Mouse (Mus musculus): ENCODE measurements around the gene Atxn7. TPM values are rescaled to one million over a fixed set of nuclear protein-coding genes. Genes with fewer than 3 reads are reported as not detected.

Atxn7 gene
- polyA plus RNA-seq, 1 experiment from 2014 or later = 2.8 TPM

DNA sequence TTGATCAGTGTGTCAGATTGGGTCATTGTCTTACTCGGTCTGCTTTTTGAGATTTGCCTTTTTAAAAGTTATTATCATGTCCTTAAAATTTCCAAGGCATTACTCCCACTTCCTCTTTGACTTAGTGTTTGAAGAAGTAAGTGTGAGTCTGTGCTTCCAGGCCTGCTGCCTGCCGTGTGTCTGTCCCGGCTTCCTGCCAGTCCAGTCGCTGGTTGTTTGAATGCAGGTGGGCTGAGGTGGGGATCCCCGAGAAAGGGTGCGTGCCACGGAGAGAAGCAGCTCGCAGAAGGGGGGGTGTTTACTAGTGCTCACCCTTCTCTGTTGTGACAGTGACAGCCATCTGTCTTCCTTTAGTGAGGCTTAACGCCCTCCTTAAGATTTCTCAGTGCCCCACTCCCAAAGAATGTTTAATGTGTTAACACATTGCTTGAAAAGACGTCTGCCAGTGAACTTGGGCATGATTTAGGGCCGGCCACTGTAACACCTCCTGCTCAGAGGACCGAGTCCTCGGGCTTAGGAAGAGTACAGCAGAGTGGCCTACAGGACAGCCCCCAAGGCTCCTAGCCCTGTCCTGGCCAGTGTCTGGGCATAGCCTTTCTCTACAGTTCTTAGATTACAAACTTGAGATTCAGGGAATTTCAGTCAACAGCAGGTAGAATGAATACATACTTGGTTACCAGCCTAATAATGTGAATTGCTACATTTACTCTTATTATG is 143.1 kb downstream of the Atxn7 start:
- no peak overlapping the region for H3K4me2 ChIP-seq
- H3K9me3 ChIP-seq = no peaks in the 10 kb centered on the region
- no peaks in the 10 kb centered on the region for H3K4me1 ChIP-seq (replicated peaks)
- peaks cover 37% of the 10 kb centered on the region for H3K36me3 ChIP-seq
- 52% methylated on average over 13 of the region's 13 CpGs for WGBS
- H3K4me3 ChIP-seq = no peak overlapping the region
- H3K9ac ChIP-seq = no peak overlapping the region
- no peaks in the 10 kb centered on the region for H3K27me3 ChIP-seq
- H3K27ac ChIP-seq (replicated peaks) = no peak overlapping the region
- no peak for ATAC-seq (ENCODE audit: low read depth)

GRCm38 (mm10) chr14:14104930-14105318 is 143.7 kb downstream of the Atxn7 start:
- no peak overlapping the region for H3K4me2 ChIP-seq
- no peak overlapping the region for H3K4me3 ChIP-seq
- H3K4me1 ChIP-seq (replicated peaks) = no peaks in the 10 kb centered on the region
- ATAC-seq (ENCODE audit: low read depth) = no peak
- H3K9me3 ChIP-seq = no peaks in the 10 kb centered on the region
- no peaks in the 10 kb centered on the region for H3K27me3 ChIP-seq
- no peak overlapping the region for H3K27ac ChIP-seq (replicated peaks)
- no peak overlapping the region for H3K9ac ChIP-seq
- WGBS = 54% methylated on average over 2 of the region's 2 CpGs
- peaks cover 34% of the 10 kb centered on the region for H3K36me3 ChIP-seq

DNA sequence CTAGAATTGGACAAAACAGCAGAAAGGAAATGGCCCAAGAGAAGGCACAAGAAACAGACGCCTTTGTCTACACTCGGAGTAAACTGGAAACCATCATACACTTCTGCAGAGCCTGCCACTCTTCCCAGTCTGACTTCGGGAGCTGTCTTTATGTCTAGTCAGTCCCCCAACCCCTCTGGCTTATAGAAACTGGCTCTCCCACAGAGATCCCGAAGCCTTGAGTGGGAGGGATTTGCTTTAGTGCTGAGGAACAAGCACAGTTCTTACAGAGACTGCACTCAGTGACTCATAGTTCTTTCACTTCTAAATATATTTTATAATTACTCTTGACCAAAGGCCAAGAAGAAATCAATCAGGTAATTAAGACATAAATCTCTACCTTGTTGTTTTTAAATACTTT is 149.5 kb downstream of the Atxn7 start:
- Histone ChIP-seq H3K27ac (replicated peaks) (no peak overlapping the region), H3K9ac (no peak overlapping the region), H3K4me1 (replicated peaks) (no peaks in the 10 kb centered on the region), H3K27me3 (no peaks in the 10 kb centered on the region), H3K36me3 (peaks cover 66% of the 10 kb centered on the region), H3K4me3 (no peak overlapping the region), H3K4me2 (no peak overlapping the region), H3K9me3 (no peaks in the 10 kb centered on the region)
- no peak for ATAC-seq (ENCODE audit: low read depth)
- 84% methylated on average over 4 of the region's 4 CpGs for WGBS

DNA sequence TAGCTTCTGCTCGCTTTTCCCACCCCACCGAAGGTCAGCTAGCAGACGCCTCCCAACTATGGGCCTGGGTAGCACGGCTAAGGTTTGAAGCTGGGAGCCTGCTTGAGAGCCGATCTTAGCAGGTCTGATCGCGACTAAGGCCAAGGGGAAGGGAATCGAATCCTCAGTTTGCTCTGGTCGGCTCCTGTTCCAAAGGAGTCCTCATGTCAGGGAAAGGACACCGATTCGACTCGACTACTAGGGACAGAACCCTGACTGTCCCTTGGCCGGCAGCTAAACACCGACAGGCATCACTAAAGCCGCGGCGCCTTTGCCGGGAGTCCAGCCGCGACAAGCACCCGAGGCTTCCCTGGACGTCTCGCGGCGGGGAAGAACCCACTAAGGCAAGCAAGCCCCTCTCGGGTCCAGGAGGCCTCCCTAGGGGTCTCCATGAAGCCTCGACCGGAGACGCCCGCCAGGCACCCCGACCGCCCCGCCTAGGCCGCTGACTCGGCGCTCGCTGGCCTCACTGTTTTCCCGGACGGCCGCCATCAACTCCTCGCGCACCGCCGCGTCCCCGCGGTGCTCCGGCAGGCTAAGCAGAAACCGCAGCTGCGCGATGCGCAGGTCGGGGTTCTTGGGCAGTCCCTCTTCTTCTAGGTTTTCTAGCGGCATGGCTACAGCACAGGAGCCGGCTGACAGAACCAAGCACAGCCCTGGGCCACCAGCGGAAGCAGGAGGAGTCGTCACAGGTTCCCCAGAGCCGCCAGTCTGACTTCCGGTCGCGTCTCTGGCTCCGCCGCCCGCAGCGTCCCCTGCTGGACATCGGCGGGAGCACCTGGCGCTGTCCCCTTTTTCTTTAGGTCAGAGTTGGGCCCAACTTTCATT is 159.2 kb downstream of the Atxn7 start, which contains the start of gene Psmd6:
Gene Psmd6 (minus strand): TSS at position 755 of the 867 bp plus-strand sequence.
- Histone ChIP-seq H3K27ac (replicated peaks) (peak within 1 kb of the TSS; percentile 90), H3K9ac (peak within 1 kb of the TSS; percentile 93), H3K4me1 (replicated peaks) (peaks cover 32% of the 10 kb centered on the region), H3K36me3 (peaks cover 34% of the 10 kb centered on the region), H3K27me3 (no peaks in the 10 kb centered on the region), H3K9me3 (no peaks in the 10 kb centered on the region), H3K4me2 (peak within 1 kb of the TSS; percentile 73), H3K4me3 (peak within 1 kb of the TSS; percentile 79)
- ATAC-seq (ENCODE audit: low read depth) = peak; percentile 99
- 1% methylated on average over 68 of the region's 68 CpGs for WGBS

Other genes starting within 250 kb of the Atxn7 start
- gene Gm281, start 47.0 kb upstream of the Atxn7 start, polyA plus RNA-seq (2015; fragmentation: Nextera tagmentation; extraction: Ambion mirVana) = not detected in 2 replicates
- 205 and 227 TPM in 2 replicates for gene Thoc7, start 412 bp downstream of the Atxn7 start, polyA plus RNA-seq (2015; fragmentation: Nextera tagmentation; extraction: Ambion mirVana)
- gene Psmd6, start 159.5 kb downstream of the Atxn7 start, polyA plus RNA-seq (2015; fragmentation: Nextera tagmentation; extraction: Ambion mirVana) = 288 and 313 TPM in 2 replicates
- gene Olfr720, start 225.4 kb downstream of the Atxn7 start, polyA plus RNA-seq (2015; fragmentation: Nextera tagmentation; extraction: Ambion mirVana) = not detected in 2 replicates

Data from neural tube, embryonic 13.5 days (tissue).